Mouse (Mus musculus) kidney, embryonic 16.5 days (tissue): ENCODE measurements around the gene Tmem185b. TPM values are rescaled to one million over a fixed set of nuclear protein-coding genes. Genes with fewer than 3 reads are reported as not detected.

Experiments used
- ATAC-seq: fragments of 200-750 bp; cut with Nextera tagmentation; 2 replicates; pipeline ENCODE4 v1.8.0; 2017; ENCODE audit warnings: moderate TSS enrichment; ENCODE audit not compliant: low FRiP score, low TSS enrichment
- H3K27ac ChIP-seq: fragments of 300-500 bp; sonication (generic); 2 replicates; pipeline ENCODE4 v1.5.1; 2014; ENCODE audit warnings: low read length
- H3K27me3 ChIP-seq: fragments of 300-500 bp; sonication (generic); 2 replicates; pipeline ENCODE4 v1.6.1; 2014; ENCODE audit warnings: low read length, control low read depth, mixed read lengths; ENCODE audit not compliant: insufficient read depth
- H3K36me3 ChIP-seq: fragments of 300-500 bp; sonication (generic); 2 replicates; pipeline ENCODE4 v1.6.1; 2014; ENCODE audit warnings: low read length, control low read depth, mixed read lengths; ENCODE audit not compliant: insufficient read depth
- H3K4me1 ChIP-seq: fragments of 300-500 bp; sonication (generic); 2 replicates; pipeline ENCODE4 v1.6.1; 2014; ENCODE audit warnings: low read length, control low read depth, mixed read lengths; ENCODE audit not compliant: insufficient read depth
- H3K4me2 ChIP-seq: fragments of 300-500 bp; sonication (generic); replicated peaks from 2 replicates; pipeline ENCODE4 v1.6.1; 2014; ENCODE audit warnings: low read depth, low read length
- H3K4me3 ChIP-seq: fragments of 300-500 bp; sonication (generic); 2 replicates; pipeline ENCODE4 v1.5.1; 2014; ENCODE audit warnings: mild to moderate bottlenecking, low read length
- H3K9ac ChIP-seq: fragments of 300-500 bp; sonication (generic); replicated peaks from 2 replicates; pipeline ENCODE4 v1.6.1; 2014; ENCODE audit warnings: low read length
- H3K9me3 ChIP-seq: fragments of 300-500 bp; sonication (generic); 2 replicates; pipeline ENCODE4 v1.6.1; 2016; ENCODE audit warnings: low read length, control low read depth
- WGBS: fragments of 180-500 bp; shearing (Covaris S2); extraction: QIAGEN DNeasy Blood & Tissue Kit; methylation state at CpG from one replicate; pipeline ENCODE4 v1.1.7; 2014; 5-methylcytosine and 5-hydroxymethylcytosine counted together
- polyA plus RNA-seq: library from polyadenylated mRNA; unstranded; fragments of >200 nt; fragmentation: Nextera tagmentation; extraction: Ambion mirVana; gene quantifications from 2 replicates; pipeline ENCODE4 v1.2.1, GENCODE M21; 2015

Gene Tmem185b
- polyA plus RNA-seq, 1 experiment from 2014 or later: 32.9 TPM

DNA sequence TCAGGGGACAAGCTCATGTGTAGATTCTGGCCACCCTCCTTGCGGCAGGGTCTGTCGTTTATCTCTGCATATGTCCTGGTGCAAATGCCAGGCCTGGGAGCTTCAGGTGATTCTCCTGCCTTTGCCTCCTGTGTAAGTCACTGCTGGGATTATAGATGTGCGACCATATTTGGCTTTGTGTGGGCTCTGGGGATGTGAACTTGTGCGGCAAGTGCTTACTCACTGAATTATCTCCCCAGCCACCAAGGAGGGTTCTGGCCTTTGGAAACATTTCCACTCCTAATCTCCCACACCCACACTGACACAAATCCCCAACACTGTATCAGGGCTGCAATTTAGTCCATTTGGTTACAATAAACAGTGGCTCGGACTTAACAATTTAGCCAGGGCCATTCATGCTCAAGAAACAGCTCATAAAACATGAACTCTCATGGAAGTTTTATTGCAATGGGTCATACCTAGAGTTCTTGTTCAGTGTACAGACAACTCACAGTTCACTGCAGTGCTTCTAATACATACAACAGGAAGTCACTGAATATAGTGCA, 18.7 kb downstream of the Tmem185b start:
- Histone ChIP-seq H3K27ac (no peak overlapping the region), H3K4me2 (no peak overlapping the region), H3K36me3 (peaks cover 13% of the 10 kb centered on the region), H3K9me3 (no peaks in the 10 kb centered on the region), H3K4me3 (no peak overlapping the region), H3K4me1 (peaks cover 4% of the 10 kb centered on the region; the same call in 1 of the 2 replicates), H3K27me3 (no peaks in the 10 kb centered on the region), H3K9ac (no peak overlapping the region)
- no peak for ATAC-seq
- 66% methylated on average over 5 of the region's 5 CpGs for WGBS

DNA sequence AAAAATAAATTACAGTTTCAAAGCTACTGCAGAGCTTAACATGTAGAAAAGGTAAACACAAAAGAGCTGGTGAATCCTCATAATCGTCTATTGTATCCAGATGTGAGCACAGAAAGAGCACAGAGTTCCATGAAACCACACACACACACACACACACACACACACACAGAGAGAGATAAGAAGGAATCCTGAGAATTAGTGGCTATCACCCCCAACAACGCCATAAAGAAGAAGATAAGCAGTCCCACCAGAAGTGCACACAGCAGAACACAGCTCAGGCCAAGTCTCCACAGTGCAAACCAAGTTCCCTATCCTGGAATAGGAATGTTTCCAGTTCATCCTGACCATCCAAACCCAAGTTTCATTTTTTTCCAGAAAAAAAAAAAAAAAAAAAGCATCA, 19.2 kb downstream of the Tmem185b start:
- peaks cover 4% of the 10 kb centered on the region; the same call in 1 of the 2 replicates for H3K4me1 ChIP-seq
- H3K9ac ChIP-seq: no peak overlapping the region
- H3K9me3 ChIP-seq: no peaks in the 10 kb centered on the region
- H3K27me3 ChIP-seq: no peaks in the 10 kb centered on the region
- no peak for ATAC-seq
- 60% methylated on average over 2 of the region's 2 CpGs for WGBS
- peaks cover 15% of the 10 kb centered on the region for H3K36me3 ChIP-seq
- H3K4me2 ChIP-seq: no peak overlapping the region
- no peak overlapping the region for H3K27ac ChIP-seq
- no peak overlapping the region for H3K4me3 ChIP-seq

DNA sequence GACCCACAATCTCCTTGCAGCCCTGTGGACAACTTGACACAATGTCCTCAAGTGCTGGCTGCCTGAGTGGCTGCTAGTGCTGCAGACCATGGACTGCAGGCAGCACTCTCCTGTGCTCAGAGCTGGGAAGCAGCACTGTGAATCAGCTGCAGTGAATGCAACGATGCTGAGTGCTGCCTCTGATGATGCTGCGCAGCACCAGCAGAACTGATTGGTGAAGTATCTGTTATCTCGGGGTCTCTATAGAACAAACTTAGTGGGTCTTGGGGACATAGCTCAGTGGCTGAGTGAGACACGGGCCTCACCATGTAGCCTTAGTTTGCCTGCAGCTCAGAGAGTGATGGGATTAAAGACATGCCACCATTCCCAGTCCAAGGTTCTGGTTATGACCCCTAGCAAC, 19.7 kb downstream of the Tmem185b start:
- Histone ChIP-seq H3K36me3 (peaks cover 15% of the 10 kb centered on the region), H3K4me3 (no peak overlapping the region), H3K4me1 (peaks cover 4% of the 10 kb centered on the region; the same call in 1 of the 2 replicates), H3K4me2 (no peak overlapping the region), H3K9ac (no peak overlapping the region), H3K9me3 (no peaks in the 10 kb centered on the region), H3K27me3 (no peaks in the 10 kb centered on the region), H3K27ac (no peak overlapping the region)
- 91% methylated on average over 4 of the region's 4 CpGs for WGBS
- no peak for ATAC-seq

DNA sequence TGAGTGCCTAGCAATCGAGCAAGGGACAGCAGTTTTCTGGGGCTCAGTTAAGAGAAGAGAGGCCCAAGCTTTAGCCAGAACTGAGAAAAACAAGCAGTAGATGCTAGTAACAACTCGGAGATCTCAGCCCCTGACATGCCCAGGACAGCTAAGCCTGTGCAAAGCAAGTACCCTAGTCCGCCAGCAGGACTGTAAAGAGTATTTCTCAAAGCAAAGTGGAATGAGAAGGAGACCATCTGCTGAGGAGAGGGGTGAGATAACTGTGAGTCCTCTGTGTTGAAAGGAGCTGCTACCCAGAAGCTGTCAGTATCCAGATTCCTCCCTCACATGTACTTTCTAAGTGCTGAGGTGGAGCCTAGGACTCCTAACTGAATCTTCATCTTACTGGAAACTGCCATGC, 20.5 kb downstream of the Tmem185b start:
- 87% methylated on average over 3 of the region's 3 CpGs for WGBS
- Histone ChIP-seq H3K36me3 (peaks cover 20% of the 10 kb centered on the region), H3K4me3 (no peak overlapping the region), H3K27ac (no peak overlapping the region), H3K4me2 (no peak overlapping the region), H3K9me3 (no peaks in the 10 kb centered on the region), H3K4me1 (peaks cover 4% of the 10 kb centered on the region; the same call in 1 of the 2 replicates), H3K27me3 (no peaks in the 10 kb centered on the region), H3K9ac (no peak overlapping the region)
- ATAC-seq: no peak

DNA sequence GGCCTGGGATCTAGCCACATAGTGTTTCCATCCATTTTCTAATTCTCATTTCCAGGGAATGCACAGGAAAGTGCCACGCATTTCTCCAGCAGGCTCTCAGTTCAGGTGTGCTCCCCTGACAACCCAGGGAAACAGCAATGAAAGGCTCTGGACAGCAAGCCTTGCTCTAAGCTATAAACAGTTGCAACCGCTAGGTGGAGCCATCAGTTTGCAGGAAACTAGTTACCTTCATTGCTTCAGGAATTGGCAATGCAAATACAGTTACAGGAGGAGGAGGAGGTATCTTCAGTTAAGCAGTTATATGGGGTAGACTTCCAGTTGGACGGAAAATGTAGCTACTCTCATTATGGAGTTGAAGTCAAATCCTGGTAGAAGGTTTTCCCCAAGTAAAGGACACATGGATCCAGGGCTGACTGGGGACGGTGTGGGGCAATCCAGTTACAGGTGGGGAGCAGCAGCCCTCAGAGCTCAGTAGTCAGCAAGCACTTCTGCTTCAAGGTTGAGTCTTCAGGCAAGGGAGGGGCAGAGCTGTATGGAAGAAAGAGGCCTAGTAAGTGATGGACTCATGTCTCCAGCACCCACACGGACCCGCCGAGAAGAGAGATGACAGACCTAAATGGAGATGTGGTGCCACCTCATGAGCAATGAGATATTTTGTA, 22.8 kb downstream of the Tmem185b start:
- Histone ChIP-seq H3K4me1 (no peaks in the 10 kb centered on the region), H3K36me3 (peaks cover 32% of the 10 kb centered on the region), H3K4me2 (no peak overlapping the region), H3K27ac (no peak overlapping the region), H3K9ac (no peak overlapping the region), H3K27me3 (no peaks in the 10 kb centered on the region), H3K9me3 (no peaks in the 10 kb centered on the region), H3K4me3 (no peak overlapping the region)
- ATAC-seq: 0 out of 2 replicates have a peak, but pooled peaks have one; percentile 51
- WGBS: 68% methylated on average over 7 of the region's 7 CpGs

DNA sequence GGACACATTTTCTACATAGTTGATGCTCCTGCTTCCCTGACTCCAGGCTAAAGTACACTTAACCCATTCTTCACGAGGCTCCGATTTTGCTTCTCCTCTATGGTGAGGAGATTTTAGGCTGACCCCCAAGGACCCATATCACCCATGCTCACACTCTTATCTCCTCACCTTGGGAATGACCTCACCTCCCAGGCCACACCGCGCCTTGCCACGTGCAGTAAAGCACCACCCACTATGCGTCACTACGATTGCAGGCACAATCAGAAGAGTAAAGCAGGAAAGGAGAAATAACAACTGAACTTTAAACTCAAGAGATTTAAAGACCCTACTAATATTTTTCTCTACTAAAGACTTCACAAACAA, 23.3 kb downstream of the Tmem185b start:
- Histone ChIP-seq H3K27me3 (no peaks in the 10 kb centered on the region), H3K9ac (no peak overlapping the region), H3K4me2 (no peak overlapping the region), H3K4me1 (no peaks in the 10 kb centered on the region), H3K9me3 (no peaks in the 10 kb centered on the region), H3K27ac (no peak overlapping the region), H3K36me3 (peaks cover 35% of the 10 kb centered on the region), H3K4me3 (no peak overlapping the region)
- WGBS: 84% methylated on average over 7 of the region's 7 CpGs
- ATAC-seq: no peak

DNA sequence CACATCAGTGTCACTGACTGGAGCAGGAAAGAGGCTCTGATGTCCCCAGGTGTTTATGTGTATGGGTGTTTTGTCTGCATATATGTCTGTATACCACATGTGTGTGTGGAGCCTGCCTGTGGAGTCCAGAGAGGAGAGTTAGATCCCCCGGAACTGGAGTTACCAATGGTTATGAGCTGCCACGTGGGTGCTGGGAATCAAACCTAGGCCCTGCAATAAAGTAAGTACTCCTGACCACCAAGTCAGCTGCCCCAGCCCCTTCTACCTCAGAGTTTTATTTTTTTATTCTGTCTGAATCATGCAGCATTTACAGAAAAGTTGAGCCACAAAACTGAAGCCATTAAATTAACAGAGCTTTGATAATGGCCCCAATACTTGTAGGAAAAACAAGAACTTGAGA, 24.1 kb downstream of the Tmem185b start:
- no peak overlapping the region for H3K4me3 ChIP-seq
- H3K36me3 ChIP-seq: peaks cover 35% of the 10 kb centered on the region
- WGBS: 93% methylated on average over 2 of the region's 2 CpGs
- no peaks in the 10 kb centered on the region for H3K4me1 ChIP-seq
- no peak overlapping the region for H3K27ac ChIP-seq
- no peaks in the 10 kb centered on the region for H3K27me3 ChIP-seq
- ATAC-seq: no peak
- no peak overlapping the region for H3K9ac ChIP-seq
- no peak overlapping the region for H3K4me2 ChIP-seq
- H3K9me3 ChIP-seq: no peaks in the 10 kb centered on the region

DNA sequence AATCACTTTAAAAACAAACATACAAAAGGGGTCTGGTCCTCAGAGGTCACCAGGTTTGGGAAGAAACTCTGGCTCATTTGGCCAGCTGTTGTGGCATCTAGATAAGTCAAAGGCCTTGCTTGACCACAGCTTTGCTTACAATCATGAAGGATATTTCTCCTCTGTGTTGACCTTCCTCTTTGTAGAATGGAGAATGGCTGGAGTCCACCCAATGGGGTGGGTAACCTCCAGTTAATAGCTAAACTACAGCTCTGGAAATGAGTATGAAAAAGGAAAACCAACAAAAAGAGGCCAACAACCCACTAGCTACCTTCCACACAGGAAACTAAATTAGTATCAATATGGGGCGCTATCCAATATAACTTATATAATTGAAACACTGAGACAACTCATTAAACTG, 25.7 kb downstream of the Tmem185b start:
- H3K4me2 ChIP-seq: no peak overlapping the region
- no peak for ATAC-seq
- no peak overlapping the region for H3K27ac ChIP-seq
- H3K9ac ChIP-seq: no peak overlapping the region
- peaks cover 34% of the 10 kb centered on the region for H3K36me3 ChIP-seq
- H3K27me3 ChIP-seq: no peaks in the 10 kb centered on the region
- no peak overlapping the region for H3K4me3 ChIP-seq
- no peaks in the 10 kb centered on the region for H3K9me3 ChIP-seq
- 95% methylated on average over 1 of the region's 1 CpGs for WGBS
- H3K4me1 ChIP-seq: no peaks in the 10 kb centered on the region

DNA sequence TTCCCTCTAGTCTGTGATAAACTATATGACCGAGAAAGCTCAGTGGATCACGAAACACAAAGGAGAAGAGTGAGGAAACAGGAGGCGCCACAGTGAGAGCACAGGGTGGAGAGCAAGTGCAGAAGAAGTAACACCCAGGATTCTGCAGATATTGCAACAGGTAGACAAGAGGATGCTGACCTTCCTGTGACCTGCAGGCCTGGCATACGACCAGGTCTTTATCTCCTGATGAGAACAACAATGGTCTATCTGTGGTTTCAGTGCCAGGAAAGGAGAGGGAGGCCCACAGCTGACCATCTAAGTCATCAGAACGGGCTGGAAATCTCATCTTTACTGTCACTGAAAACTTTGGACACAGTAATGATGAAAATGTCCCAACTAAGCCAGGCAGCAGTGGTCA, 29.7 kb downstream of the Tmem185b start:
- Histone ChIP-seq H3K4me2 (no peak overlapping the region), H3K36me3 (peaks cover 23% of the 10 kb centered on the region), H3K4me1 (no peaks in the 10 kb centered on the region), H3K9ac (no peak overlapping the region), H3K27me3 (no peaks in the 10 kb centered on the region), H3K27ac (no peak overlapping the region), H3K4me3 (no peak overlapping the region), H3K9me3 (peaks cover 1% of the 10 kb centered on the region; the same call in 1 of the 2 replicates)
- ATAC-seq: no peak
- WGBS: 79% methylated on average over 5 of the region's 5 CpGs

DNA sequence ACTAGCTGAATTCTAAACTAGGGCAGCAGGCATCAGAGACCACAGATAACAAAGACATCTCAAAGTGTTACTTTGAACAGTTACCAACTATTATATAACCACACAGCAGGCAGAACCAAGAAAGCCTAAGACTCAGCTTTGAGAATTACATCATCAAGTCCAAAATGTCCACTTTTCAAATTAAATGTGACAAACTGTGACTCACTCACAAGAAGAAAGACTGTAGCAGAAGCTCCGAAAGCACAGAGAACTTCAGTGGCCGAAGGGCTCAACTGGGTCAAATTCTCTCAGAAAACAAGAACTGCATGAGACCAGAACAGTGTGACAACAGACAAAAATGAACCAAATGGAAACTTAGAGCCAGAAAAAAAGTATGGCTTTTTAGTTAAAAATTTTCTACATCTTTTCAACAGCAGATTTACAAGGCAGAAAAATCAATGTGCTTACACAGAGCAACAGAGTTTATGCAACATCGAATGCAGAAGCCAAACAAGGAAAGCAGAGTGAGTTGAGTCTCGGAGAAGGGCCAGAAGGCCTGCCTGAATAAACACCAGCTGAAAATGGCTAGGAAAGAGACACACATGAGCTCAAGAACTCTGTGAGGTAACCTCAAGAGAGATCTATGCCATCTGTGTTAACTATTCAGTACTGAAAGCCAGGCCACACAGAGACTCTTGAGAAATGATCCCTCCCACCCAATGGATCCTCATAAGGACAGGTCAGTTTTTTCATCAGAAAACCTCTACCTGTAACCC, 31.9 kb downstream of the Tmem185b start:
- Histone ChIP-seq H3K27ac (no peak overlapping the region), H3K9ac (no peak overlapping the region), H3K36me3 (peaks cover 19% of the 10 kb centered on the region; the same call in 1 of the 2 replicates), H3K4me3 (no peak overlapping the region), H3K4me1 (no peaks in the 10 kb centered on the region), H3K9me3 (peaks cover 4% of the 10 kb centered on the region; the same call in 1 of the 2 replicates), H3K27me3 (no peaks in the 10 kb centered on the region), H3K4me2 (no peak overlapping the region)
- 88% methylated on average over 4 of the region's 4 CpGs for WGBS
- ATAC-seq: no peak
